Mouse (Mus musculus): ENCODE measurements around the gene Pdzd2.

Pdzd2 gene

GRCm38 (mm10) chr15:12732613-12733012, 7.1 kb downstream of the Pdzd2 start:
- in situ Hi-C loops (cut with MboI), result no loop called here

- in situ Hi-C loops (cut with MboI), result no loop called here
These were observed 11.3 kb downstream of the Pdzd2 start for GRCm38 (mm10) chr15:12728381-12728780.

- in situ Hi-C loops (cut with MboI), result no loop called here
These were observed 14.5 kb downstream of the Pdzd2 start for GRCm38 (mm10) chr15:12725256-12725655.

GRCm38 (mm10) chr15:12721684-12722500, 17.8 kb downstream of the Pdzd2 start:
- in situ Hi-C loops (cut with MboI), result no loop called here

- in situ Hi-C loops (cut with MboI), result no loop called here
These were observed 20.9 kb downstream of the Pdzd2 start for GRCm38 (mm10) chr15:12718819-12719218.

GRCm38 (mm10) chr15:12717410-12717809, 22.3 kb downstream of the Pdzd2 start:
- in situ Hi-C loops (cut with MboI), result no loop called here

- in situ Hi-C loops (cut with MboI), result no loop called here
These were observed 22.8 kb downstream of the Pdzd2 start for GRCm38 (mm10) chr15:12716881-12717280.

- in situ Hi-C loops (cut with MboI), result no loop called here
These were observed 25.4 kb downstream of the Pdzd2 start for GRCm38 (mm10) chr15:12714322-12714721.

- in situ Hi-C loops (cut with MboI), result no loop called here
These were observed 26.5 kb downstream of the Pdzd2 start for GRCm38 (mm10) chr15:12713216-12713615.

- in situ Hi-C loops (cut with MboI), result no loop called here
These were observed 29.7 kb downstream of the Pdzd2 start for GRCm38 (mm10) chr15:12710036-12710435.

GRCm38 (mm10) chr15:12708297-12708696, 31.4 kb downstream of the Pdzd2 start:
- in situ Hi-C loops (cut with MboI), result no loop called here

GRCm38 (mm10) chr15:12706902-12707301, 32.8 kb downstream of the Pdzd2 start:
- in situ Hi-C loops (cut with MboI), result no loop called here

GRCm38 (mm10) chr15:12700367-12700766, 39.4 kb downstream of the Pdzd2 start:
- in situ Hi-C loops (cut with MboI), result no loop called here

GRCm38 (mm10) chr15:12697741-12698140, 42.0 kb downstream of the Pdzd2 start:
- in situ Hi-C loops (cut with MboI), result no loop called here

GRCm38 (mm10) chr15:12696889-12697288, 42.8 kb downstream of the Pdzd2 start:
- in situ Hi-C loops (cut with MboI), result no loop called here

- in situ Hi-C loops (cut with MboI), result no loop called here
These were observed 49.9 kb downstream of the Pdzd2 start for GRCm38 (mm10) chr15:12689716-12690381.

GRCm38 (mm10) chr15:12682549-12682948, 57.2 kb downstream of the Pdzd2 start:
- in situ Hi-C loops (cut with MboI), result no loop called here

GRCm38 (mm10) chr15:12681891-12682290, 57.8 kb downstream of the Pdzd2 start:
- in situ Hi-C loops (cut with MboI), result no loop called here

GRCm38 (mm10) chr15:12680750-12681149, 59.0 kb downstream of the Pdzd2 start:
- in situ Hi-C loops (cut with MboI), result no loop called here

GRCm38 (mm10) chr15:12679996-12680395, 59.7 kb downstream of the Pdzd2 start:
- in situ Hi-C loops (cut with MboI), result no loop called here

- in situ Hi-C loops (cut with MboI), result no loop called here
These were observed 61.1 kb downstream of the Pdzd2 start for GRCm38 (mm10) chr15:12678540-12679112.

GRCm38 (mm10) chr15:12675366-12675765, 64.4 kb downstream of the Pdzd2 start:
- in situ Hi-C loops (cut with MboI), result no loop called here

- in situ Hi-C loops (cut with MboI), result no loop called here
These were observed 65.7 kb downstream of the Pdzd2 start for GRCm38 (mm10) chr15:12674026-12674425.

All from mature B cell (primary cell).